Mouse (Mus musculus) heart, embryonic 15.5 days (tissue): Measurements from ENCODE around the gene Map3k7cl. TPM values are rescaled to one million over a fixed set of nuclear protein-coding genes. Genes with fewer than 3 reads are reported as not detected.

Experiments
- ATAC-seq: fragments of 200-750 bp; cut with Nextera tagmentation; replicated peaks from 2 replicates; pipeline ENCODE4 v1.8.0; 2017; ENCODE audit warnings: low read depth, moderate TSS enrichment; ENCODE audit not compliant: insufficient number of reproducible peaks, insufficient read depth, low FRiP score
- H3K27ac ChIP-seq: fragments of 300-500 bp; sonication (generic); 2 replicates; pipeline ENCODE4 v1.5.1; 2015; ENCODE audit warnings: mild to moderate bottlenecking, inconsistent platforms
- H3K27me3 ChIP-seq: fragments of 300-500 bp; sonication (generic); 2 replicates; pipeline ENCODE4 v1.6.1; 2015; ENCODE audit warnings: inconsistent platforms
- H3K36me3 ChIP-seq: fragments of 300-500 bp; sonication (generic); 2 replicates; pipeline ENCODE4 v1.6.1; 2015; ENCODE audit warnings: mild to moderate bottlenecking, inconsistent platforms
- H3K4me1 ChIP-seq: fragments of 300-500 bp; sonication (generic); replicated peaks from 2 replicates; pipeline ENCODE4 v1.6.1; 2015; ENCODE audit warnings: inconsistent platforms
- H3K4me2 ChIP-seq: fragments of 300-500 bp; sonication (generic); 2 replicates; pipeline ENCODE4 v1.6.1; 2015; ENCODE audit warnings: inconsistent platforms, mild to moderate bottlenecking, moderate library complexity
- H3K4me3 ChIP-seq: fragments of 300-500 bp; sonication (generic); 2 replicates; pipeline ENCODE4 v1.5.1; 2015; ENCODE audit warnings: mild to moderate bottlenecking, inconsistent platforms
- H3K9ac ChIP-seq: fragments of 300-500 bp; sonication (generic); 2 replicates; pipeline ENCODE4 v1.6.1; 2015; ENCODE audit warnings: mild to moderate bottlenecking, inconsistent platforms
- H3K9me3 ChIP-seq: fragments of 300-500 bp; sonication (generic); replicated peaks from 2 replicates; pipeline ENCODE4 v1.6.1; 2016; ENCODE audit warnings: inconsistent platforms
- WGBS: fragments of 180-500 bp; shearing (Covaris S2); methylation state at CpG from one replicate; pipeline ENCODE4 v1.1.7; 2015; ENCODE audit warnings: mixed read lengths; 5-methylcytosine and 5-hydroxymethylcytosine counted together
- polyA plus RNA-seq: library from polyadenylated mRNA; unstranded; fragments of >200 nt; fragmentation: Nextera tagmentation; extraction: Ambion mirVana; gene quantifications from 2 replicates; pipeline ENCODE4 v1.2.1, GENCODE M21; 2015

The Map3k7cl gene
- polyA plus RNA-seq, 1 experiment from 2014 or later: 1.0 TPM

GRCm38 (mm10) chr16:87587843-87588242 lies 34.7 kb downstream of the Map3k7cl start:
- Histone ChIP-seq H3K4me2 (no peak overlapping the region), H3K9ac (no peak overlapping the region), H3K4me3 (no peak overlapping the region), H3K9me3 (no peaks in the 10 kb centered on the region), H3K36me3 (no peaks in the 10 kb centered on the region), H3K27me3 (no peaks in the 10 kb centered on the region), H3K27ac (no peak overlapping the region), H3K4me1 (no peaks in the 10 kb centered on the region)
- no peak for ATAC-seq
- WGBS: 82% methylated on average over 8 of the region's 8 CpGs

- Histone ChIP-seq H3K4me2 (no peak overlapping the region), H3K27me3 (no peaks in the 10 kb centered on the region), H3K4me1 (peaks cover 9% of the 10 kb centered on the region; the same call in 1 of the 2 replicates), H3K9me3 (no peaks in the 10 kb centered on the region), H3K36me3 (no peaks in the 10 kb centered on the region), H3K9ac (no peak overlapping the region), H3K27ac (no peak overlapping the region), H3K4me3 (no peak overlapping the region)
- no peak for ATAC-seq
- WGBS: 54% methylated on average over 10 of the region's 10 CpGs
These were observed 41.0 kb downstream of the Map3k7cl start for GRCm38 (mm10) chr16:87594145-87594544.

GRCm38 (mm10) chr16:87595149-87595548 lies 42.0 kb downstream of the Map3k7cl start:
- no peaks in the 10 kb centered on the region for H3K9me3 ChIP-seq
- no peak overlapping the region for H3K4me3 ChIP-seq
- H3K4me2 ChIP-seq: no peak overlapping the region
- H3K9ac ChIP-seq: no peak overlapping the region
- H3K4me1 ChIP-seq: peaks cover 12% of the 10 kb centered on the region
- no peaks in the 10 kb centered on the region for H3K27me3 ChIP-seq
- no peaks in the 10 kb centered on the region for H3K36me3 ChIP-seq
- no peak overlapping the region for H3K27ac ChIP-seq
- WGBS: 74% methylated on average over 11 of the region's 12 CpGs
- no peak for ATAC-seq

- WGBS: 37% methylated on average over 17 of the region's 17 CpGs
- H3K9ac ChIP-seq: no peak overlapping the region
- H3K27me3 ChIP-seq: no peaks in the 10 kb centered on the region
- no peaks in the 10 kb centered on the region for H3K36me3 ChIP-seq
- H3K27ac ChIP-seq: no peak overlapping the region
- no peak overlapping the region for H3K4me2 ChIP-seq
- H3K4me1 ChIP-seq: peaks cover 9% of the 10 kb centered on the region
- no peak for ATAC-seq
- H3K4me3 ChIP-seq: no peak overlapping the region
- H3K9me3 ChIP-seq: no peaks in the 10 kb centered on the region
These were observed 49.8 kb downstream of the Map3k7cl start for GRCm38 (mm10) chr16:87602717-87603526.

- Histone ChIP-seq H3K27ac (no peak overlapping the region), H3K27me3 (no peaks in the 10 kb centered on the region), H3K9ac (no peak overlapping the region), H3K4me2 (no peak overlapping the region), H3K4me3 (no peak overlapping the region), H3K9me3 (no peaks in the 10 kb centered on the region), H3K4me1 (peaks cover 4% of the 10 kb centered on the region; the same call in 1 of the 2 replicates), H3K36me3 (no peaks in the 10 kb centered on the region)
- no peak for ATAC-seq
- WGBS: 59% methylated on average over 9 of the region's 9 CpGs
These were observed 50.9 kb downstream of the Map3k7cl start for GRCm38 (mm10) chr16:87604002-87604401.

- no peak overlapping the region for H3K27ac ChIP-seq
- no peaks in the 10 kb centered on the region for H3K9me3 ChIP-seq
- H3K4me3 ChIP-seq: no peak overlapping the region
- ATAC-seq: no peak
- H3K9ac ChIP-seq: no peak overlapping the region
- WGBS: 78% methylated on average over 2 of the region's 2 CpGs
- H3K4me2 ChIP-seq: no peak overlapping the region
- H3K36me3 ChIP-seq: no peaks in the 10 kb centered on the region
- no peaks in the 10 kb centered on the region for H3K4me1 ChIP-seq
- no peaks in the 10 kb centered on the region for H3K27me3 ChIP-seq
These were observed 51.8 kb downstream of the Map3k7cl start for GRCm38 (mm10) chr16:87604883-87605282.

- no peak overlapping the region for H3K4me3 ChIP-seq
- no peaks in the 10 kb centered on the region for H3K27me3 ChIP-seq
- H3K4me1 ChIP-seq: peaks cover 8% of the 10 kb centered on the region; the same call in 1 of the 2 replicates
- no peaks in the 10 kb centered on the region for H3K36me3 ChIP-seq
- no peaks in the 10 kb centered on the region for H3K9me3 ChIP-seq
- H3K4me2 ChIP-seq: no peak overlapping the region
- 76% methylated on average over 1 of the region's 1 CpGs for WGBS
- ATAC-seq: no peak
- no peak overlapping the region for H3K27ac ChIP-seq
- no peak overlapping the region for H3K9ac ChIP-seq
These were observed 54.3 kb downstream of the Map3k7cl start for GRCm38 (mm10) chr16:87607383-87607782.

- no peak overlapping the region for H3K4me3 ChIP-seq
- no peak overlapping the region for H3K27ac ChIP-seq
- no peaks in the 10 kb centered on the region for H3K36me3 ChIP-seq
- peaks cover 8% of the 10 kb centered on the region; the same call in 1 of the 2 replicates for H3K4me1 ChIP-seq
- H3K4me2 ChIP-seq: no peak overlapping the region
- WGBS: 89% methylated on average over 6 of the region's 6 CpGs
- no peak for ATAC-seq
- H3K9ac ChIP-seq: no peak overlapping the region
- no peaks in the 10 kb centered on the region for H3K9me3 ChIP-seq
- no peaks in the 10 kb centered on the region for H3K27me3 ChIP-seq
These were observed 54.8 kb downstream of the Map3k7cl start for GRCm38 (mm10) chr16:87607959-87608358.

GRCm38 (mm10) chr16:87610142-87610541 lies 57.0 kb downstream of the Map3k7cl start:
- peaks cover 8% of the 10 kb centered on the region; the same call in 1 of the 2 replicates for H3K4me1 ChIP-seq
- H3K9me3 ChIP-seq: no peaks in the 10 kb centered on the region
- no peak overlapping the region for H3K4me2 ChIP-seq
- no peak overlapping the region for H3K9ac ChIP-seq
- no peaks in the 10 kb centered on the region for H3K27me3 ChIP-seq
- no peak overlapping the region for H3K4me3 ChIP-seq
- no peaks in the 10 kb centered on the region for H3K36me3 ChIP-seq
- ATAC-seq: no peak
- no peak overlapping the region for H3K27ac ChIP-seq
- 79% methylated on average over 5 of the region's 5 CpGs for WGBS

- peaks cover 8% of the 10 kb centered on the region; the same call in 1 of the 2 replicates for H3K4me1 ChIP-seq
- H3K4me2 ChIP-seq: peak overlapping the region; percentile 56
- 70% methylated on average over 21 of the region's 21 CpGs for WGBS
- no peak overlapping the region for H3K27ac ChIP-seq
- H3K4me3 ChIP-seq: peak overlapping the region; percentile 29
- no peak overlapping the region for H3K9ac ChIP-seq
- ATAC-seq: no peak
- no peaks in the 10 kb centered on the region for H3K36me3 ChIP-seq
- H3K9me3 ChIP-seq: no peaks in the 10 kb centered on the region
- H3K27me3 ChIP-seq: no peaks in the 10 kb centered on the region
These were observed 57.6 kb downstream of the Map3k7cl start for GRCm38 (mm10) chr16:87610556-87611295.

GRCm38 (mm10) chr16:87611420-87611819 lies 58.3 kb downstream of the Map3k7cl start:
- Histone ChIP-seq H3K9me3 (no peaks in the 10 kb centered on the region), H3K27ac (no peak overlapping the region), H3K4me1 (peaks cover 8% of the 10 kb centered on the region; the same call in 1 of the 2 replicates), H3K4me3 (peak overlapping the region; percentile 29), H3K9ac (no peak overlapping the region), H3K4me2 (peak overlapping the region; percentile 56), H3K36me3 (no peaks in the 10 kb centered on the region), H3K27me3 (no peaks in the 10 kb centered on the region)
- 32% methylated on average over 14 of the region's 14 CpGs for WGBS
- no peak for ATAC-seq
